Mouse (Mus musculus): ENCODE results near the gene Dnajc1. TPM values are rescaled to one million over a fixed set of nuclear protein-coding genes. Genes with fewer than 3 reads are reported as not detected.

Gene Dnajc1
- total RNA-seq, 2 experiments from 2014 or later = 14.9 to 15.4 TPM

DNA sequence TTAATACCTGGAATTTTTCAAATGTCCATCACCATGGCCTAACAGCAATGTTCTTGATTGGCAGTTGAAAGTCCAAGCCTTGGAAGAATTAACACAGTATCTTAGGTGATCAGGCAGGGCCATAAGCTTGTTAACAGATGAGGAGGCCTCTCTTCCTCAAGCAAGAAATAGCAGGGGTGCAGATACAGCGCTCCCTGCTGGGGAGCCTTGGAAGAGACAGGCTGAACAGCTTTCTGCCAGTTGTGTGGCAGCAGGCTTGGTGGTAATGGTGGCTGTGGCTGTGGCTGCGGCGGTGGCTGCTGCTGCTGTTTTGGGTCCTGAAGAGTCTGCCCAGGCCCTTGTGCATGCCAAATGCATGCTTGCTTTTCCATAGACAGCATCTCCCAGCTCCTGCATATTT lies 187.5 kb downstream of the Dnajc1 start:
- DNase-seq = peak; percentile 69
- intact Hi-C loops (cut with DNase I) = loop anchor here (1.0 to 10.0 kb wide), 6 partner anchors 138 to 780 kb away; no protein-coding TSS in a partner anchor

DNA sequence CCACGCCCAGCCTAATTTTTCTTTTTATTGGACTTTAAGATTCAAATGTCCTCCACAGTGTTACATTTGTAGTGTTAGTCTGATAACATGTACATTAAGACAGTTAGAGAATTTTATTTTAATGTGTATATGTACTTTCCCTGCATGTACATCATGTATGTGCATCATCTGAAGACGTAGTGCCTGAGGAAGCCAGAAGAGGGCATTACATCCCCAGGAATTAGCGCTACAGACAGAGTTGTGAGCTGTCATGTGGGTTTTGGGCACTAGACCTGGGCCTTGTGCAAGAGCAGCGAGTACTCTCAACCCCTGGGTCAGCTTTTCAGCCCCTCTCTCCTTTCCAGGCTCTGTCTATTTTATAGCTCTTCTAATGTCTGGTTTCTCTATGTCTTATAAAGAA lies 189.7 kb downstream of the Dnajc1 start:
- intact Hi-C loops (cut with DNase I) = loop anchor here (5.0 to 10.0 kb wide), 3 partner anchors 46 to 778 kb away; no protein-coding TSS in a partner anchor
- DNase-seq = no peak

DNA sequence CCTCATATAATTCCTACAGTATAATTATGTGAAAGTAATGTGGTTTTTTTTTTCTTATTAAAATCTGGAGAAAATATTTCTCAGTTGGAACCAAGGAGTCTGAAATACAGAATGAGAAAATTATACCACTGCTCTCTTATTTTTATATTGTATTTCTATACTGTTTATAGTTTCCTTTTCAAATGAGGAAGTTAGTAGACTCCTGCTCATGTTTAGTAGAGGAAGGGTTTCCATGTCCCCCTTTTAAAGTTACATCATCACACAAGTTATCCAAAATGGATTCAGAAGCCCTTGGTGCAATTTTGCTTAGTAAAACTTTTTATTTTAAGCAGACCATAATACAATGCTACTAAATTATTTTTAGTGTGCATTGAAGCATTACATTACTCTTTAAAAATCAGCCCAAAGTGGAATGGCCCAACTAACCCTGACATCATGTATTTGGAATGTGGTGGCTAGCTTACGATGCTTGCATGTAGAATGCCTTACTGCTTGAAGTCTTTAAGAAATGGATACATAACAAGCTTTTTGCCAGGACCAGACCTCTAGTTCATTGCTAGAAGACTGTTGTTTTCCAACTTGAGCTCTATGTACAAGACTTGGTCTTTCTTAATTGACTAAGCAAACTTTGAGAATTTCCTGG lies 190.7 kb downstream of the Dnajc1 start:
- intact Hi-C loops (cut with DNase I) = loop anchor here (5.0 to 10.0 kb wide), 3 partner anchors 45 to 777 kb away; no protein-coding TSS in a partner anchor

DNA sequence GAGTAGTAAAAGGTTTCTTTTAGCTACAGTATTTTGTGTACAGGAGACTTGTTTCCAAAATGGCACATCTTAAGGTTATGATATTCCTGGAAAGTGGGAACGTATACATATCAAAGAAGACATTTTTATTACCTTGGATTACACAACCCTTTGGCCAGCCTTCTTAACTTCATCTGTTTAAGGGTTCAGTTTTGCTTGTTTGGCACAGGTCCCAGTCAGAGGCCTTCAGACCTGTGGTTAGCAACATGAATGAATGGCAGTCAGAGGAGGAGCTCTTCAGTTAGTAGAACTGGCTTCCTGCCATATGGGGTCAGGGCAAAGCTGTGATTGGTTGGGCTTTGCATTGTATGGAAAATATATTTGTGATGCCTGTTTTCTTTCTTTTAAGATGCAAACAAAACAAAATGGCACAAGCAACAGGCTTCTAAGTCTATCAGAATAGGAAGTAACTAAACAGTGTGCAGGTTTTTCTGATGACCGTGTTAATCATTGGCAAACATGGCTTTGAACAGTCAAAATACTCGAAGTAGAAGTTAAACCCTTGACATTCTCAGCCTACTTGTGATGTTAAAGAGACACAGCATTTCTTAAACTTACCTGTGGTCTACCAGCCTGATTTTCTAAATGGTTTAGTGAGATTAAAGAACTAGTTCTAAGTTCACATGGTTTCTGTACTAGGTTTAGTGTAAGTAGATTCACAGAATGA lies 196.8 kb downstream of the Dnajc1 start:
- intact Hi-C loops (cut with DNase I) = no loop called here
- DNase-seq = no peak

More for the DNA sequence above, 190.7 kb downstream of the Dnajc1 start:
- DNase-seq = no peak

DNA sequence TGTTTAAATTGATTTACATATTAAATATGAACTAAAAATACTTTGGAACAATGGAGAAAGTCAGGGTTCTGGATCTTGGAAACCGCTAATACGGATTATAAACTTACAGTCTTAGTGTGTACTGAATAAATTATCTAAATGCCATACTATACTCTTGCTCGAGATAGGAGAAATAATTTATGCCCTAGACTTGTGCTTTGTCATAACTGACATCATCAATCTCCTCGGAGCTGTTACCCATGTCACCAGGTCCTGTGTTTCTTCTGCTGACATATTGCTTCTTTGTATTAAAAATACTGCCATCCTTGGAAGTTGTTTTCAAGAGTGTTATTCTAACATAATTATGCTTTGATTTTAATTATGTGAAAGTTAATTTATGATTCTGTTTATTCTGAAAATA lies 197.3 kb downstream of the Dnajc1 start:
- DNase-seq = no peak
- intact Hi-C loops (cut with DNase I) = no loop called here

DNA sequence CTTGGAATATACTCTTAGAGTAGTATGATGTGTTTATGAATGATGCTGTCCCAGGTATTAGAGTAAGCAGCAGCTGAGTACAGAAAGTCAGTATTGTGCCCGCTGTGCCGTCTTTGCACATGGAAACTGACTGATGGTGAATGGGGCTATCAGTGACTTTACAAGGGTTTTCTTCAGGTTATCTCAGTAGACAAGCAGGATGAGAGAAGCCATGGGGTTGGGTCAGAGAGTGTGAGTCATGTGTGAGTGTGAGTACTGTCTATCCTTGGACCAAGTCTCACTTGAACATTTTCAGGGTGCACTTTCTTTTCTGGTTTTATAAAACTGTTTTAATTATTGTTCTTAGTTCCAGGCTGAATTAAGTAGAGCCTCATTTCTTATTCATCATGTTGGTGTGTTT lies 204.3 kb downstream of the Dnajc1 start:
- intact Hi-C loops (cut with DNase I) = no loop called here

DNA sequence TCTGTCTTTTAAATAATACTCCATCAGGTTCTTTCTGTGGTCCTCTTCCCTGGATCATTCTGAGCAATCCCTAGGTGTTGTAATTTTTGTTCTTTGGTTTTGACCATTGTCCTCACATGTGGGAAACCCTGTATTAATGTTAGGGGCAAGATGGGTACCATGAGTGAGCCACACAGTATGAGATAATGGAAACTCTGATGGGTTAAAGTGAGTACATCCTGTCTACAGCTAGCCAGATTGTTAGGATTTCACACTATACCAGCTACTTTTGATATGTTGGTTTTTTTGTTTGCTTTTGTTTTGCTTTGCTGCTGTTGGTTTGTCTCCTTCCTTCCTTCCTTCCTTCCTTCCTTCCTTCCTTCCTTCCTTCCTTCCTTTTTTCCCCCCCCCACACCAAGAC lies 209.6 kb downstream of the Dnajc1 start:
- intact Hi-C loops (cut with DNase I) = no loop called here
- no peak for DNase-seq

More for the DNA sequence above, 204.3 kb downstream of the Dnajc1 start:
- no peak for DNase-seq

DNA sequence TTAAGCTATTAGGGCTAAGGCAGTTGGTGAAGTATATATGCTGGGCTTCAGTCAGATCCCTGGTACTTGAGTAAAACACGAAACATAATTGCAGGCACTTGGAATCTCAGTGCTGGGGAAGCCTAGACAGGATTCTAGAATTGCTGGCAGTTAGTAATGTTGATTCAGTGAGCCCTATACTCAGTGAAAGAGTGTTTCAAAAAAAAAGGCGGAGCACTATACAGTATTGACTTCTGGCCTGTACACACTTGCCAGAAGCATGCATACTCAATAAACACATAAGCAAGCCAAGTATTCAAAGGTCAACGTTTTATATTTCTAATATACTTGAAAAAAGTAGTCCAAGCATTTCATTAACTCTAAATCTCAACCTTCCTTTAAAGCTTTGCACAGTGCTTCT lies 211.0 kb downstream of the Dnajc1 start:
- intact Hi-C loops (cut with DNase I) = no loop called here
- DNase-seq = no peak

DNA sequence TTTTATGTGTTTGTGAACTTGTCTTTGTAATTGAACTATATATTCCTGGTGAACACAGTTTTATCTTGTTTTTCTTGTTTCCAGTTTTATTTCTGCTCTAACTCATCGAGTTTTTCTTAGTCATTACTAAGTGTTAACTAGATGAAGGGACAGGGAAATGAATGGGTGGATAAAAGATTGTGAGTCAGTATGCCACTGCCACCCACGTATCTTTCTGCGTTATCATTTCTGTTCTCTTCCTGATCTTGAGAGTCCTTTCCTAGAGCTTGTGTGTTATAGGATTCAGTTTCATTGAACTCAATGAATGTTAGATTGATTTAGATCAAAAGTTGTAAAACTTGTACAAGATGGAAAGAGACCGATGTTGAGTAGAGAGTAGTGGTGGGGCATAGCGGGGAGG lies 212.3 kb downstream of the Dnajc1 start:
- no peak for DNase-seq
- intact Hi-C loops (cut with DNase I) = no loop called here

DNA sequence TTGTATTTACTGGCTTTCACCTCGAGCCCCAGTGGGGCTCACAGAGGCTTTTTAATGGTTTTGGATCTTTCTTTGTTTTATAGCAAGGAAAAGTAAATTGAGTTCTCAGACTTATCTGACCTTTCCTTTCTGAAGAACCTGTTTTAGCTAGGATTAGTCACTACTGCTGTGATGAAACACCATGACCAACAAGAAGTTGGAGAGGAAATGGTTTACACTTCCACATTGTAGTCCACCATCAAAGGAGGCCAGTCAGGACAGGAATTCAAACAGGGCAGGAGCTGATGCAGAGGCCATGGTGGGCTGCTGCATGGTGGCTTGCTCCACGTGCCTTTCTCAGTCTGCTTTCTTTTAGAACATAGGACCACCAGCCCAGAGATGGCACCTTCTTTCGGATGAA lies 216.4 kb downstream of the Dnajc1 start:
- no peak for DNase-seq
- intact Hi-C loops (cut with DNase I) = no loop called here

DNA sequence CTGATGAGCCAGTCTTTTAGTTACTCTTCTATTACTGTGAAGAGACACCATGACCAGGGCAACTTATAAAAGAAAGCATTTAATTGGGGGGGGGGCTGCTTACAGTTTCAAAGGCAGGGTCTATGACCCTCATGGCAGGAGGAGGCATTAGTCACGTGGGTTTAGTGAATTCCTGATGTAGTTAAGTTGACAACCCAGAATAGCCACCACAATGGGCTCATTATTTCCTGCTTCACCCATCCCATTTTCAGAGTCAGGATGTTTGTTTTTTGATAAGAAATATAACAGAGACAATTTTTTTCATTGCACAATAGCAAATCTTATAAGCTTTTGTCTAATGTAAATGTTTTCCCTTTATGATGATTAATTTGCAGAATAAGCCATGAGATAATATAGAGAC lies 217.4 kb downstream of the Dnajc1 start:
- no peak for DNase-seq
- intact Hi-C loops (cut with DNase I) = no loop called here

DNA sequence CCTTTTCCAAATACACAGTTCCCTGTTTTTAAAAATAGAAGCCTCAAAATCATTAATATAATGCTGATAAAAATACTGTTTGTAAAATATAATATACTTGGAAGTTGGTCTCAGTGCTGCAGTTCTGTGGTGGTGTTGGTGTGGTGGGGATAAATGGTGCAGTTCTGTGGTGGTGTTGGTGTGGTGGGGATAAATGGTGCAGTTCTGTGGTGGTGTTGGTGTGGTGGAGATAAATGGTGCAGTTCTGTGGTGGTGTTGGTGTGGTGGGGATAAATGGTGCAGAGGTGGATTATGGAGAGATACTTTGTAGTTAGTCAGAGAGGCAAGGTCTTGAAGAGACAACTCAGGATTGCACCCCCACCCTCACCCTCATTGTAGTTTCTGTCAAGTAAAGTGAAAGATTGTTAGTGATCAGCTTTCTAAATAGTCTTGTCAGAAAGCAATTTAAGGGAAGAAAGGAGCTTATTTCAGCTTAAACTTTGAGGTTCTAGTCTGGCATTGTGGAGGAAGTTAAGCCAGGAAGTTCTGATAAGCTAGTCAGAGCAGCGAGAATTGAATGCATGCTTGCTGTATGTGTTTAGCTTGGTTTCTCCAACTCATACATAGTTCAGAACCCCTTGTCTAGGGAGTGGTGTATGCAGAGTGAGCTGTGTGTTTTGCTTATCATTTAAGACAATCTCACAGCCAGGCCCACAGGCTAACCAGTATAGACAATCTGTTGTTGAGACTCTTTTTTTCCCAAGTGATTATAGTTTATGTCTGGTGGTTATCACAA lies 223.3 kb downstream of the Dnajc1 start:
- DNase-seq = no peak
- intact Hi-C loops (cut with DNase I) = no loop called here

DNA sequence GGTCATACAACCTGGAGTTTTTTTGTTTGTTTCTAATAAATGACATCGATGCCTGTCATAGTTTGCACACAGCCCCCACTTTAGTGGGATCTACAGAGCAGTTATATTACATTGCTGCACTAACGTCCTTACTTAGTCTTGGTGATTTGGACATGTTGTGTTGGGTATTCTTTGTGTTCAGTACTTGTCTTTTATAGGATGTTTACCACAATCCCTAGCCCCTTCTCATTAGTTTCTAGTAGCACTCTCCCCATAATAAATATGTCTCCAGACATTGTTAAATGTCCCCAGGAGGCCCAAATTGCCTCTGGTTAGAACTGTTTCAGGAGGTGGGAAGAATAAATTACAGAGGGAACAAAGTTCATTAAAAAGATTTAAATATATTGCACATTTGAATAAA lies 227.1 kb downstream of the Dnajc1 start:
- intact Hi-C loops (cut with DNase I) = no loop called here
- DNase-seq = no peak

DNA sequence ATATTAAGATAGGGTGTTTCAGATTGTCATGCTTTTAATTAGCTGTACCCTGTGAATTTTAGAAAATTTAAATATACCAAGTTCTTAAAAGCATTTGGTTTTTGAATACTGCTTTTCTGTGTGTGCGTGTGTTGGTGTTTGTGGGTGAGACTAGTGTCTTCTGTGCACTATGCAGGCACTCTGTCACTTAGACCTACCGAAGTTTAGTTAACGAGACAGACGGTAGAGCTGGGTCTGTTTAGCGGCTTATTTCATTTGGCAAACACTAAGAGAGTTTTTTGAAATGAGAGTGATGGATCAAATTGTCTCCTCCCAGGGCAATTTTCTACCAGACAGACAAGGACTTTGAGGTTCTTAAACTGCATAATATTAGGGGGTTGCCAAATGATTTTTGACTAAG lies 231.6 kb downstream of the Dnajc1 start:
- intact Hi-C loops (cut with DNase I) = no loop called here

DNA sequence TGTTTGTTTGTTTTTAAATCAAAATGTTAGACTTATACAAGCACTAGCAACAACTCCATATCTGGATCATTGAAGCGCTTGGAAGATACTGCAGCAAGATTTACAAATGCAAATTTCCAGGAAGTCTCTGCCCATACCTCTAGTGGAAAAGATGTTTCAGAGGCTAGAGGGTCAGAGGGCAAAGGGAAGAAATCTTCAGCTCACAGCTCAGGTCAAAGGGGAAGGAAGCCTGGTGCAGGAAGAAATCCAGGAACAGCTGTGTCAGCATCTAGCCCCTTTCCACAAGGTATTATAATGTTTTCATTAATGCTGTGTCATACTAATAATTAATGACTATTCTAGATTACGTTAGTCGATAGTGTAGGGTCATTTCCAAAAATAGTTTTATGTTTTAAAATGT lies 233.2 kb downstream of the Dnajc1 start:
- intact Hi-C loops (cut with DNase I) = loop anchor here (5.0 kb wide), 1 partner anchor 43 kb away; no protein-coding TSS in a partner anchor
- DNase-seq = no peak

More for the DNA sequence above, 231.6 kb downstream of the Dnajc1 start:
- DNase-seq = no peak

DNA sequence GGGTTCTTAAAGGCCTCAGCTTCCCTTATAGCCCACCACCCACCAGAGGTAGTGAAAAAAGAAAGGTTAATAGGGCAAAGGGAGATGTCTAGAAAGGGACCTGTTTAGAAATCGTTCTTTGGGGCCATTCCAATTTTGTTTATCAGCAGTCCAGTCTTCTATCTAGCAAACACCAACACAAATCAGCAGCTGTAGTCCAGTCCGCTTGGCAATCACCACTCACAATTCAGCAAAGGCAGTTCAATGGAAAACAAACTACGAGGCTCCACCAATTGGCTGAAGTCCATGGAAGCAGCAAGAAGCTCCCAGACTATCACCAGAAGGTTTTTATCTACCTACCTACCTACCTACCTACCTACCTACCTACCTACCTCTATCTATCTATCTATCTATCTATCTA lies 236.5 kb downstream of the Dnajc1 start:
- no peak for DNase-seq
- intact Hi-C loops (cut with DNase I) = loop anchor here (5.0 kb wide), 1 partner anchor 46 kb away; no protein-coding TSS in a partner anchor

Measured in heart, postnatal 36 days (tissue).